Mouse (Mus musculus) lung, postnatal 4 days (tissue): ENCODE measurements around the gene Dusp2.
A peak's percentile ranks its signal among the peaks of the same experiment; 100 is the strongest.

Source experiments
- DNase-seq, 2 experiments: peaks; one replicate each; pipeline ENCODE4 v3.0.0; 2021

Dusp2 gene

GRCm38 (mm10) chr2:127369703-127370376, 33.9 kb downstream of the Dusp2 start:
- DNase-seq: no peak

- DNase-seq: no peak
Measured at GRCm38 (mm10) chr2:127370561-127371483, 34.9 kb downstream of the Dusp2 start.

GRCm38 (mm10) chr2:127371484-127371861, 35.5 kb downstream of the Dusp2 start:
- no peak for DNase-seq

GRCm38 (mm10) chr2:127372082-127372481, 36.1 kb downstream of the Dusp2 start:
- DNase-seq: no peak

GRCm38 (mm10) chr2:127374131-127374530, 38.2 kb downstream of the Dusp2 start:
- no peak for DNase-seq

GRCm38 (mm10) chr2:127375087-127375486, 39.1 kb downstream of the Dusp2 start:
- DNase-seq: no peak

- peak in 1 of 2 experiments; percentile 24 for DNase-seq
Measured at GRCm38 (mm10) chr2:127375759-127376341, 39.9 kb downstream of the Dusp2 start.

- no peak for DNase-seq
Measured at GRCm38 (mm10) chr2:127376423-127377051, 40.6 kb downstream of the Dusp2 start.

- DNase-seq: no peak
Measured at GRCm38 (mm10) chr2:127377942-127378610, 42.1 kb downstream of the Dusp2 start.

GRCm38 (mm10) chr2:127378611-127378990, 42.6 kb downstream of the Dusp2 start:
- no peak for DNase-seq

GRCm38 (mm10) chr2:127379250-127379649, 43.3 kb downstream of the Dusp2 start:
- DNase-seq: no peak

- DNase-seq: no peak
Measured at GRCm38 (mm10) chr2:127383881-127384280, 47.9 kb downstream of the Dusp2 start.

- no peak for DNase-seq
Measured at GRCm38 (mm10) chr2:127387521-127387920, 51.6 kb downstream of the Dusp2 start.
